Mouse (Mus musculus): ENCODE results near the gene Kri1. TPM values are rescaled to one million over a fixed set of nuclear protein-coding genes. Genes with fewer than 3 reads are reported as not detected.
"Not testable (repeated sequence)": the region's sequence is repeated elsewhere in the genome, so short reads cannot be mapped to it uniquely, and the experiment has no call there.

Gene Kri1
- polyA plus RNA-seq, 1 experiment from 2014 or later: 51.5 TPM

- peak overlapping the region; percentile 85 for H3K27ac ChIP-seq
- H3K79me2 ChIP-seq (ENCODE audit: inconsistent target): peaks cover 61% of the 10 kb centered on the region
- peaks cover 9% of the 10 kb centered on the region; the same call in 1 of the 2 replicates for H3K36me3 ChIP-seq (ENCODE audit: inconsistent target)
- H3K4me3 ChIP-seq (ENCODE audit: inconsistent target): peak overlapping the region; percentile 92
- 61% methylated on average over 25 of the region's 25 CpGs for WGBS (ENCODE audit: missing documents)
Observed at GRCm38 (mm10) chr9:21236991-21237367, 50.8 kb downstream of the Kri1 start.

GRCm38 (mm10) chr9:21235341-21235740 is 52.4 kb downstream of the Kri1 start:
- peaks cover 26% of the 10 kb centered on the region for H3K36me3 ChIP-seq (ENCODE audit: inconsistent target)
- 22% methylated on average over 4 of the region's 4 CpGs for WGBS (ENCODE audit: missing documents)
- peak overlapping the region; percentile 69 for H3K27ac ChIP-seq
- H3K79me2 ChIP-seq (ENCODE audit: inconsistent target): peaks cover 61% of the 10 kb centered on the region
- peak overlapping the region; percentile 12; the same call in 1 of the 2 replicates for H3K4me3 ChIP-seq (ENCODE audit: inconsistent target)

GRCm38 (mm10) chr9:21233805-21234204 is 54.0 kb downstream of the Kri1 start:
- no peak overlapping the region for H3K4me3 ChIP-seq (ENCODE audit: inconsistent target)
- peaks cover 61% of the 10 kb centered on the region for H3K79me2 ChIP-seq (ENCODE audit: inconsistent target)
- WGBS (ENCODE audit: missing documents): 96% methylated on average over 28 of the region's 28 CpGs
- peaks cover 35% of the 10 kb centered on the region for H3K36me3 ChIP-seq (ENCODE audit: inconsistent target)
- H3K27ac ChIP-seq: no peak overlapping the region

GRCm38 (mm10) chr9:21233366-21233765 is 54.4 kb downstream of the Kri1 start:
- no peak overlapping the region for H3K27ac ChIP-seq
- 97% methylated on average over 26 of the region's 29 CpGs for WGBS (ENCODE audit: missing documents)

GRCm38 (mm10) chr9:21232867-21233266 is 54.9 kb downstream of the Kri1 start:
- no peak overlapping the region for H3K4me3 ChIP-seq (ENCODE audit: inconsistent target)
- H3K36me3 ChIP-seq (ENCODE audit: inconsistent target): peaks cover 35% of the 10 kb centered on the region
- no peak overlapping the region for H3K27ac ChIP-seq
- H3K79me2 ChIP-seq (ENCODE audit: inconsistent target): peaks cover 56% of the 10 kb centered on the region
- WGBS (ENCODE audit: missing documents): 90% methylated on average over 3 of the region's 5 CpGs

More at GRCm38 (mm10) chr9:21233366-21233765, 54.4 kb downstream of the Kri1 start:
- peaks cover 35% of the 10 kb centered on the region for H3K36me3 ChIP-seq (ENCODE audit: inconsistent target)
- no peak overlapping the region for H3K4me3 ChIP-seq (ENCODE audit: inconsistent target)
- H3K79me2 ChIP-seq (ENCODE audit: inconsistent target): peaks cover 61% of the 10 kb centered on the region

- Histone ChIP-seq H3K36me3 (ENCODE audit: inconsistent target) (peaks cover 35% of the 10 kb centered on the region), H3K79me2 (ENCODE audit: inconsistent target) (peaks cover 42% of the 10 kb centered on the region), H3K4me3 (ENCODE audit: inconsistent target) (no peak overlapping the region), H3K27ac (no peak overlapping the region)
- WGBS (ENCODE audit: missing documents): 90% methylated on average over 20 of the region's 23 CpGs
Observed at GRCm38 (mm10) chr9:21231551-21231950, 56.2 kb downstream of the Kri1 start.

GRCm38 (mm10) chr9:21227342-21227741 is 60.4 kb downstream of the Kri1 start:
- peak overlapping the region; percentile 10; the same call in 1 of the 2 replicates for H3K27ac ChIP-seq
- peak overlapping the region; percentile 0; the same call in 1 of the 2 replicates for H3K4me3 ChIP-seq (ENCODE audit: inconsistent target)
- H3K36me3 ChIP-seq (ENCODE audit: inconsistent target): peaks cover 30% of the 10 kb centered on the region
- WGBS (ENCODE audit: missing documents): 31% methylated on average over 16 of the region's 16 CpGs
- peaks cover 3% of the 10 kb centered on the region; the same call in 1 of the 2 replicates for H3K79me2 ChIP-seq (ENCODE audit: inconsistent target)

GRCm38 (mm10) chr9:21225415-21225758 is 62.4 kb downstream of the Kri1 start:
- Histone ChIP-seq H3K36me3 (ENCODE audit: inconsistent target) (peaks cover 10% of the 10 kb centered on the region), H3K27ac (peak overlapping the region; percentile 46), H3K79me2 (ENCODE audit: inconsistent target) (no peaks in the 10 kb centered on the region), H3K4me3 (ENCODE audit: inconsistent target) (peak overlapping the region; percentile 26)
- 17% methylated on average over 7 of the region's 7 CpGs for WGBS (ENCODE audit: missing documents)

- peak overlapping the region; percentile 26 for H3K4me3 ChIP-seq (ENCODE audit: inconsistent target)
- WGBS (ENCODE audit: missing documents): 21% methylated on average over 25 of the region's 26 CpGs
- peak overlapping the region; percentile 46 for H3K27ac ChIP-seq
- H3K36me3 ChIP-seq (ENCODE audit: inconsistent target): peaks cover 4% of the 10 kb centered on the region; the same call in 1 of the 2 replicates
- H3K79me2 ChIP-seq (ENCODE audit: inconsistent target): no peaks in the 10 kb centered on the region
Observed at GRCm38 (mm10) chr9:21224576-21225414, 63.0 kb downstream of the Kri1 start.

- no peak overlapping the region for H3K27ac ChIP-seq
- no peaks in the 10 kb centered on the region for H3K36me3 ChIP-seq (ENCODE audit: inconsistent target)
- no peak overlapping the region for H3K4me3 ChIP-seq (ENCODE audit: inconsistent target)
- no peaks in the 10 kb centered on the region for H3K79me2 ChIP-seq (ENCODE audit: inconsistent target)
- WGBS (ENCODE audit: missing documents): 91% methylated on average over 6 of the region's 6 CpGs
Observed at GRCm38 (mm10) chr9:21223906-21224305, 63.9 kb downstream of the Kri1 start.

- H3K27ac ChIP-seq; H3K79me2 ChIP-seq (ENCODE audit: inconsistent target); H3K36me3 ChIP-seq (ENCODE audit: inconsistent target); H3K4me3 ChIP-seq (ENCODE audit: inconsistent target): not testable (repeated sequence)
- no CpG with 5 or more reads among the region's 2 CpGs for WGBS (ENCODE audit: missing documents)
Observed at GRCm38 (mm10) chr9:21223490-21223889, 64.3 kb downstream of the Kri1 start.

Other genes starting within 250 kb of the Kri1 start
- not detected in 3 replicates for gene Zglp1, start 220.9 kb downstream of the Kri1 start, polyA plus RNA-seq (2018)
- 0.22 TPM in 1 of 3 replicates, not detected in the others for gene Gm49373, start 214.9 kb downstream of the Kri1 start, polyA plus RNA-seq (2018)
- 22.6 to 65.1 TPM (median 36.6 TPM) in 3 replicates for gene Fdx1l, start 214.4 kb downstream of the Kri1 start, polyA plus RNA-seq (2018)
- 0.88 to 8.1 TPM (median 2.0 TPM) in 3 replicates for gene Gm38431, start 196.0 kb downstream of the Kri1 start, polyA plus RNA-seq (2018)
- gene Raver1, start 196.0 kb downstream of the Kri1 start, polyA plus RNA-seq (2018): 24.3 to 37.8 TPM (median 28.2 TPM) in 3 replicates
- 22.8 to 47.7 TPM (median 23.6 TPM) in 3 replicates for gene Tyk2, start 156.7 kb downstream of the Kri1 start, polyA plus RNA-seq (2018)
- gene Cdc37, start 138.0 kb downstream of the Kri1 start, polyA plus RNA-seq (2018): 166 to 206 TPM (median 199 TPM) in 3 replicates
- 6.5 to 7.1 TPM (median 6.8 TPM) in 3 replicates for gene Pde4a, start 122.3 kb downstream of the Kri1 start, polyA plus RNA-seq (2018)
- 27.5 to 46.5 TPM (median 35.7 TPM) in 3 replicates for gene Keap1, start 48.6 kb downstream of the Kri1 start, polyA plus RNA-seq (2018)
- gene S1pr5, start 39.5 kb downstream of the Kri1 start, polyA plus RNA-seq (2018): not detected in 3 replicates
- gene Atg4d, start 22.7 kb downstream of the Kri1 start, polyA plus RNA-seq (2018): 4.0 to 14.4 TPM (median 12.6 TPM) in 3 replicates
- 6.1 to 12.6 TPM (median 9.8 TPM) in 3 replicates for gene Cdkn2d, start 3.4 kb upstream of the Kri1 start, polyA plus RNA-seq (2018)
- not detected in 3 replicates for gene Ap1m2, start 24.4 kb upstream of the Kri1 start, polyA plus RNA-seq (2018)
- 23.3 to 39.4 TPM (median 32.8 TPM) in 3 replicates for gene Slc44a2, start 32.7 kb upstream of the Kri1 start, polyA plus RNA-seq (2018)
- 35.3 to 40.5 TPM (median 35.7 TPM) in 3 replicates for gene Ilf3, start 79.9 kb upstream of the Kri1 start, polyA plus RNA-seq (2018)
- 6.1 to 12.6 TPM (median 9.4 TPM) in 3 replicates for gene Qtrt1, start 123.9 kb upstream of the Kri1 start, polyA plus RNA-seq (2018)
- 101 to 145 TPM (median 112 TPM) in 3 replicates for gene Dnm2, start 136.9 kb upstream of the Kri1 start, polyA plus RNA-seq (2018)
- 5.5 to 16.0 TPM (median 11.8 TPM) in 3 replicates for gene Tmed1, start 222.3 kb upstream of the Kri1 start, polyA plus RNA-seq (2018)
- gene AB124611, start 238.2 kb upstream of the Kri1 start, polyA plus RNA-seq (2018): 88.5 to 191 TPM (median 116 TPM) in 3 replicates

Data from macrophage (primary cell).